Mouse (Mus musculus) hindbrain, embryonic 16.5 days (tissue): Measurements from ENCODE around the gene Slc5a6. TPM values are rescaled to one million over a fixed set of nuclear protein-coding genes. Genes with fewer than 3 reads are reported as not detected.

Experiments
- ATAC-seq: fragments of 200-750 bp; cut with Nextera tagmentation; 2 replicates; pipeline ENCODE4 v1.8.0; 2017; ENCODE audit warnings: moderate TSS enrichment, moderate library complexity
- H3K27ac ChIP-seq: fragments of 300-500 bp; sonication (generic); 2 replicates; pipeline ENCODE4 v1.5.1; 2014; ENCODE audit warnings: low read depth, mild to moderate bottlenecking, control low read depth, low read length, moderate library complexity
- H3K27me3 ChIP-seq: fragments of 300-500 bp; sonication (generic); replicated peaks from 2 replicates; pipeline ENCODE4 v1.6.1; 2014; ENCODE audit warnings: low read length; ENCODE audit not compliant: control insufficient read depth, insufficient read depth
- H3K36me3 ChIP-seq: fragments of 300-500 bp; sonication (generic); 2 replicates; pipeline ENCODE4 v1.6.1; 2014; ENCODE audit warnings: mild to moderate bottlenecking, low read length, moderate library complexity, mixed read lengths; ENCODE audit not compliant: control insufficient read depth, insufficient read depth
- H3K4me1 ChIP-seq: fragments of 300-500 bp; sonication (generic); 2 replicates; pipeline ENCODE4 v1.6.1; 2014; ENCODE audit warnings: low read depth, low read length; ENCODE audit not compliant: control insufficient read depth, insufficient read depth
- H3K4me2 ChIP-seq: fragments of 300-500 bp; sonication (generic); 2 replicates; pipeline ENCODE4 v1.6.1; 2014; ENCODE audit warnings: mild to moderate bottlenecking, low read length, control low read depth, moderate library complexity
- H3K4me3 ChIP-seq: fragments of 300-500 bp; sonication (generic); 2 replicates; pipeline ENCODE4 v1.5.1; 2014; ENCODE audit warnings: mild to moderate bottlenecking, low read length, control low read depth, moderate library complexity
- H3K9ac ChIP-seq: fragments of 300-500 bp; sonication (generic); 2 replicates; pipeline ENCODE4 v1.6.1; 2014; ENCODE audit warnings: low read depth, mild to moderate bottlenecking, control low read depth, low read length, moderate library complexity
- H3K9me3 ChIP-seq: fragments of 300-500 bp; sonication (generic); 2 replicates; pipeline ENCODE4 v1.6.1; 2014; ENCODE audit warnings: mild to moderate bottlenecking, low read length, moderate library complexity; ENCODE audit not compliant: control insufficient read depth
- WGBS: fragments of 180-500 bp; shearing (Covaris S2); extraction: QIAGEN DNeasy Blood & Tissue Kit; methylation state at CpG from one replicate; pipeline ENCODE4 v1.1.7; 2014; 5-methylcytosine and 5-hydroxymethylcytosine counted together
- polyA plus RNA-seq: library from polyadenylated mRNA; unstranded; fragments of >200 nt; fragmentation: Nextera tagmentation; extraction: Ambion mirVana; gene quantifications from 2 replicates; pipeline ENCODE4 v1.2.1, GENCODE M21; 2015

The Slc5a6 gene
- 30.1 and 31.6 TPM in 2 replicates for polyA plus RNA-seq

GRCm38 (mm10) chr5:31048763-31049641 lies at the start of gene Slc5a6:
Slc5a6 (minus strand) TSS chr5:31048924.
- H3K4me1 ChIP-seq = peaks cover 11% of the 10 kb centered on the region
- H3K4me2 ChIP-seq = peak within 1 kb of the TSS; percentile 81
- peak; percentile 60 for ATAC-seq

GRCm38 (mm10) chr5:31095711-31096480 lies 47.2 kb upstream of the Slc5a6 start:
- 20% methylated on average over 11 of the region's 11 CpGs for WGBS
- Histone ChIP-seq H3K4me1 (peaks cover 24% of the 10 kb centered on the region), H3K27ac (no peak overlapping the region), H3K4me2 (peak overlapping the region; percentile 68), H3K9ac (no peak overlapping the region), H3K4me3 (peak overlapping the region; percentile 50; the same call in 1 of the 2 replicates), H3K27me3 (peaks cover 39% of the 10 kb centered on the region), H3K36me3 (no peaks in the 10 kb centered on the region), H3K9me3 (no peaks in the 10 kb centered on the region)
- no peak for ATAC-seq

More at GRCm38 (mm10) chr5:31048763-31049641, at the start of gene Slc5a6:
- Histone ChIP-seq H3K9ac (peak within 1 kb of the TSS; percentile 88), H3K36me3 (peaks cover 4% of the 10 kb centered on the region; the same call in 1 of the 2 replicates), H3K9me3 (no peaks in the 10 kb centered on the region), H3K27ac (peak within 1 kb of the TSS; percentile 97), H3K27me3 (no peaks in the 10 kb centered on the region), H3K4me3 (peak within 1 kb of the TSS; percentile 75)
- WGBS = under 1% methylated on average over 23 of the region's 23 CpGs

- Histone ChIP-seq H3K27ac (no peak overlapping the region), H3K4me2 (peak overlapping the region; percentile 68), H3K27me3 (peaks cover 42% of the 10 kb centered on the region), H3K36me3 (no peaks in the 10 kb centered on the region), H3K9me3 (no peaks in the 10 kb centered on the region), H3K4me1 (peaks cover 24% of the 10 kb centered on the region), H3K9ac (peak overlapping the region; percentile 28; the same call in 1 of the 2 replicates), H3K4me3 (peak overlapping the region; percentile 50)
- no peak for ATAC-seq
- WGBS = under 1% methylated on average over 59 of the region's 59 CpGs
These were observed 46.3 kb upstream of the Slc5a6 start for GRCm38 (mm10) chr5:31094799-31095691.

- Histone ChIP-seq H3K4me2 (peak overlapping the region; percentile 68), H3K4me1 (peaks cover 24% of the 10 kb centered on the region), H3K27ac (no peak overlapping the region), H3K36me3 (no peaks in the 10 kb centered on the region), H3K9me3 (no peaks in the 10 kb centered on the region), H3K9ac (peak overlapping the region; percentile 14; the same call in 1 of the 2 replicates), H3K4me3 (peak overlapping the region; percentile 50), H3K27me3 (peaks cover 39% of the 10 kb centered on the region)
- WGBS = 2% methylated on average over 29 of the region's 29 CpGs
- ATAC-seq = no peak
These were observed 45.5 kb upstream of the Slc5a6 start for GRCm38 (mm10) chr5:31094100-31094798.

GRCm38 (mm10) chr5:31093151-31094041 lies 44.7 kb upstream of the Slc5a6 start:
- H3K4me1 ChIP-seq = peaks cover 24% of the 10 kb centered on the region
- H3K27me3 ChIP-seq = peaks cover 38% of the 10 kb centered on the region
- peak overlapping the region; percentile 64 for H3K9ac ChIP-seq
- peak; percentile 80 for ATAC-seq
- under 1% methylated on average over 48 of the region's 54 CpGs for WGBS
- peak overlapping the region; percentile 68 for H3K4me2 ChIP-seq
- no peaks in the 10 kb centered on the region for H3K36me3 ChIP-seq
- H3K4me3 ChIP-seq = peak overlapping the region; percentile 50
- no peaks in the 10 kb centered on the region for H3K9me3 ChIP-seq
- H3K27ac ChIP-seq = no peak overlapping the region; the same call in 1 of the 2 replicates

- no peaks in the 10 kb centered on the region for H3K36me3 ChIP-seq
- peak overlapping the region; percentile 44 for H3K27ac ChIP-seq
- peak overlapping the region; percentile 50 for H3K4me3 ChIP-seq
- H3K4me1 ChIP-seq = peaks cover 24% of the 10 kb centered on the region
- WGBS = 2% methylated on average over 27 of the region's 53 CpGs
- H3K9ac ChIP-seq = peak overlapping the region; percentile 64
- ATAC-seq = no peak
- no peaks in the 10 kb centered on the region for H3K9me3 ChIP-seq
- H3K4me2 ChIP-seq = peak overlapping the region; percentile 68
- H3K27me3 ChIP-seq = peaks cover 37% of the 10 kb centered on the region
These were observed 43.7 kb upstream of the Slc5a6 start for GRCm38 (mm10) chr5:31092231-31092975.

GRCm38 (mm10) chr5:31087131-31087530 lies 38.4 kb upstream of the Slc5a6 start:
- H3K27ac ChIP-seq = no peak overlapping the region
- H3K36me3 ChIP-seq = no peaks in the 10 kb centered on the region
- no peak overlapping the region for H3K4me2 ChIP-seq
- no peak for ATAC-seq
- no peak overlapping the region for H3K9ac ChIP-seq
- no peaks in the 10 kb centered on the region for H3K9me3 ChIP-seq
- WGBS = 65% methylated on average over 2 of the region's 2 CpGs
- peaks cover 16% of the 10 kb centered on the region for H3K27me3 ChIP-seq
- no peaks in the 10 kb centered on the region for H3K4me1 ChIP-seq
- H3K4me3 ChIP-seq = no peak overlapping the region
